Mouse (Mus musculus) retina, postnatal 1 day (tissue): Measurements from ENCODE around the gene Prkci.

Experiments
- DNase-seq: peaks from one replicate; pipeline ENCODE4 v3.0.0-alpha.2; 2012

Prkci gene

GRCm38 (mm10) chr3:30995899-30996687 is 546 bp downstream of the Prkci start:
- no peak for DNase-seq

DNA sequence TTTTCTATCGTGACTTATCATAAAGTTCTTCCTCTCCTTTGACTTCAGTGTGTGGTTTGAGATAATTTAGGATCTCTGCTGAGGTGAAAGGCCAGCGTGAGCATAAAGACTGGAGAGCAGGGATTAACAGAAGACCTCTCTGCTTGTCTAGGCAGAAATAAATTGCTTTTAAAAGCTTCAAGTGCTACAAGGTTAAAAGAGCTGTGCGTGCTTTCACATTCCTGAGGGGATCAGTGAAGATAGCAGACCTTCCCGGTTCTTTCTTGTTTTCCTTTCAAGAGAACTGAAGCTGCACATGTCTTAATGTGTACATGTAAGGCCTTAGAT is 1.1 kb downstream of the Prkci start:
- DNase-seq, result no peak

GRCm38 (mm10) chr3:30999401-31000017 is 4.0 kb downstream of the Prkci start:
- no peak for DNase-seq

- no peak for DNase-seq
Measured at GRCm38 (mm10) chr3:31000018-31000407, 4.5 kb downstream of the Prkci start.

- DNase-seq, result no peak
Measured at GRCm38 (mm10) chr3:31001048-31001676, 5.6 kb downstream of the Prkci start.

GRCm38 (mm10) chr3:31004320-31005209 is 9.0 kb downstream of the Prkci start:
- DNase-seq, result no peak

- no peak for DNase-seq
Measured at GRCm38 (mm10) chr3:31014374-31014773, 18.8 kb downstream of the Prkci start.

DNA sequence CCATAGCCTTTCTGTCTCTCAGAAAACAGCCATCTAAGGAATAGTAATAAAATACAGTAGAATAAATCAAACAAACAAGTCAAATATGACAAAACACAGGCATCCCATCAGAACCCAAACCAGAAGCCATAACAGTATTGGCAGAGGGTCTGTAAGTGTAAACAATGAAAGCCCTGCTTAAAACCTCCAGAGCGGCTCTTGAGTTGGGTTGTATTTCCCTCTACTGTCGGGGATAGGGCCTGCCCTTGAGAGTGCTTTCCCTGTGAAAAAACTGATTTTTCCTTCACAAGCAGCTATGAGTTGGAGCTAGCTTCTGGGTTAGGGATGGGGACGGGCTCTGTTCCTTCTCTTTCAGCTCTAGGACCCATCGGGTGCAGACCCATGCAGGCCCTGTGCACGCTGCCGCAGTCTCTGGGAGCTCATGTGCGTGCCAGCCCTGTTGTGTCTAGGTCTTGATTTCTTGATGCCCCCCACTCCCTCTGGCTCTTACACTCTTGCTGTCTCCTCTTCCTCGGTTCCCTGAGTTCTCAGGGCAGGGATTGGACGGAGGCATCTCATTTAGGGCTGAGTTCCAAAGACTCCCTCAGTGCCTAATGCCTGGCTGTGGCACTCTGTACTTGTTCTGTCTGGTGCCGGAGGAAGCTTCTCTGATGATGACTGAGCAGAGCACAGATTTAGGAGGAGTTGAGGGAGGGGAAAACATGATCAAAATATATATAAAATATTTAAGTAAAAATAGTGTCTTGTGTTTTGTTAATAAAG is 20.3 kb downstream of the Prkci start:
- DNase-seq, result no peak

GRCm38 (mm10) chr3:31016594-31017196 is 21.1 kb downstream of the Prkci start:
- DNase-seq, result peak; percentile 33

- DNase-seq, result no peak
Measured at GRCm38 (mm10) chr3:31017652-31018051, 22.1 kb downstream of the Prkci start.

GRCm38 (mm10) chr3:31019287-31019686 is 23.7 kb downstream of the Prkci start:
- no peak for DNase-seq

- no peak for DNase-seq
Measured at GRCm38 (mm10) chr3:31019793-31020447, 24.4 kb downstream of the Prkci start.

DNA sequence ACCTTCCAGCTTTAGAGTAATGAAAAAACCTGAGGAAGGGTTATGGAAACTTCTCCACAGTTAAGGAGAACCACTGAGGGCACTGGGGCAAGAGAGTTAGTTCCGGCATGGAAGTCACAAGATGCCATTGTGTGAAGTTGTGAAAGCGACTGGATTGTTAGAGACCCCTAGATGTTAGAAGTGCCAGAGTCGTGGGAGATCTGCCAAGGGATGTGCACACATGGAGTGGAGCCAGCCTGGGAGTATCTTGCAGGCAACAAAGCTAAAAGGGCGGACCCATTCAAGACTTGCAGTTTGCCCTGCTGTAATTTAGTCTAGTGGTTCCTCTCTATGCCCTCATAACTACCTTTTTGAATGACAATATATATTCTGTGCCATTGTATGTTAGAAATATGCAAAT is 25.1 kb downstream of the Prkci start:
- no peak for DNase-seq

GRCm38 (mm10) chr3:31022895-31023436 is 27.4 kb downstream of the Prkci start:
- DNase-seq, result no peak

DNA sequence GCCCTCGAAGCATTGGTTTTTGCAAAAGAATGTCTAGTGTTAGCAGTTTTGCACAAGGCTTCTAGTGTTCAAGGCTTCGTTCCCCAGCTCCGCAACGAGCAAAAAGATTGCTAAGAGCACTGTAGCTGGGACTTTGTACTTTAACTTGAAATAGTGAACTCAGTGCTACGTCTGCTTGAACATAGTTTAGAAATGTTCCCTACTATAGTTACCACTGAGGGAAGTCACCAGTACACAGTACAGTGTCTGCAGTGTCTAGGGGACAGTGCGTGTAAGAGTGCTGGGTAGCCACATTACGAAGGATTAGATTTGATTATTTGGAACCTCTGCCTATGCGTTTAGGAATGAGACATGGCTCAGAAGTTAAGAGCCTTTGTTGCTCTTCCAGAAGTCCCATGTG is 32.2 kb downstream of the Prkci start:
- DNase-seq, result no peak

GRCm38 (mm10) chr3:31031621-31032020 is 36.1 kb downstream of the Prkci start:
- DNase-seq, result no peak

GRCm38 (mm10) chr3:31033644-31034043 is 38.1 kb downstream of the Prkci start:
- no peak for DNase-seq

GRCm38 (mm10) chr3:31037851-31038250 is 42.3 kb downstream of the Prkci start:
- no peak for DNase-seq

- DNase-seq, result no peak
Measured at GRCm38 (mm10) chr3:31038689-31039088, 43.1 kb downstream of the Prkci start.

- no peak for DNase-seq
Measured at GRCm38 (mm10) chr3:31042992-31043391, 47.4 kb downstream of the Prkci start.

GRCm38 (mm10) chr3:31047263-31047662 is 51.7 kb downstream of the Prkci start:
- peak; percentile 40 for DNase-seq
